Mouse (Mus musculus): ENCODE data around the gene Trim29. TPM values are rescaled to one million over a fixed set of nuclear protein-coding genes. Genes with fewer than 3 reads are reported as not detected.

Trim29 gene
- polyA plus RNA-seq, 2 experiments from 2014 or later, result not detected

Other genes with a start within 250 kb of the Trim29 start
- 10 to 100 TPM; 17.8 to 28.2 TPM for gene Arhgef12, start 203.6 kb upstream of the Trim29 start, polyA plus RNA-seq (2017; shearing (Covaris generic))
- gene Tmem136, start 194.3 kb upstream of the Trim29 start, polyA plus RNA-seq (2017; shearing (Covaris generic)), result 1 to 10 TPM; 3.1 to 4.6 TPM
- gene Pou2f3, start 100.5 kb upstream of the Trim29 start, polyA plus RNA-seq (2017; shearing (Covaris generic)), result not detected
- gene Oaf, start 70.9 kb upstream of the Trim29 start, polyA plus RNA-seq (2017; shearing (Covaris generic)), result under 1 TPM in 1 of 2 experiments, not detected in 1; 0.12 TPM